Mouse (Mus musculus) myocyte (in vitro differentiated cells): ENCODE measurements around the gene 4930467E23Rik. TPM values are rescaled to one million over a fixed set of nuclear protein-coding genes. Genes with fewer than 3 reads are reported as not detected.
"Not testable (repeated sequence)": the region's sequence is repeated elsewhere in the genome, so short reads cannot be mapped to it uniquely, and the experiment has no call there.

Source experiments
- H3K27me3 ChIP-seq: one replicate; pipeline ENCODE4 v1.6.1; 2011; ENCODE audit not compliant: control insufficient read depth, insufficient read depth, insufficient read length
- H3K36me3 ChIP-seq: one replicate; pipeline ENCODE4 v1.6.1; 2011; ENCODE audit not compliant: control insufficient read depth, insufficient read depth
- H3K4me2 ChIP-seq: one replicate; pipeline ENCODE4 v1.6.1; 2011; ENCODE audit warnings: low read depth, control low read depth
- H3K4me3 ChIP-seq: one replicate; pipeline ENCODE4 v1.5.1; 2011; ENCODE audit warnings: mild to moderate bottlenecking, control low read depth, moderate library complexity
- H3K79me2 ChIP-seq: one replicate; pipeline ENCODE4 v1.6.1; 2011; ENCODE audit not compliant: control insufficient read depth, insufficient read depth
- H3ac ChIP-seq: one replicate; pipeline ENCODE4 v1.6.1; 2011; ENCODE audit not compliant: control insufficient read depth, insufficient read length
- E2F4 ChIP-seq: IDR thresholded peaks from one replicate; pipeline ENCODE4 v1.6.1; 2011; ENCODE audit warnings: mild to moderate bottlenecking, control low read depth, moderate library complexity; ENCODE audit not compliant: insufficient read depth
- MAX ChIP-seq: IDR thresholded peaks from one replicate; pipeline ENCODE4 v1.6.1; 2011; ENCODE audit warnings: low read depth, mild to moderate bottlenecking, control low read depth
- POLR2A ChIP-seq: IDR thresholded peaks from one replicate; pipeline ENCODE4 v1.6.1; 2011; ENCODE audit warnings: low read depth, mild to moderate bottlenecking, control low read depth, moderate library complexity; ENCODE audit not compliant: insufficient read length
- POLR2AphosphoS2 ChIP-seq: IDR thresholded peaks from one replicate; pipeline ENCODE4 v1.6.1; 2011; ENCODE audit warnings: low read depth, control low read depth; ENCODE audit not compliant: insufficient read length
- polyA plus RNA-seq: library from polyadenylated mRNA; unstranded; fragments of >200 nt; fragmentation: generic; extraction: Trizol; gene quantifications from one replicate; pipeline ENCODE4 v1.2.1, GENCODE M21; 2012; ENCODE audit warnings: missing spikeins

4930467E23Rik gene
- polyA plus RNA-seq, 1 experiment: not detected

DNA sequence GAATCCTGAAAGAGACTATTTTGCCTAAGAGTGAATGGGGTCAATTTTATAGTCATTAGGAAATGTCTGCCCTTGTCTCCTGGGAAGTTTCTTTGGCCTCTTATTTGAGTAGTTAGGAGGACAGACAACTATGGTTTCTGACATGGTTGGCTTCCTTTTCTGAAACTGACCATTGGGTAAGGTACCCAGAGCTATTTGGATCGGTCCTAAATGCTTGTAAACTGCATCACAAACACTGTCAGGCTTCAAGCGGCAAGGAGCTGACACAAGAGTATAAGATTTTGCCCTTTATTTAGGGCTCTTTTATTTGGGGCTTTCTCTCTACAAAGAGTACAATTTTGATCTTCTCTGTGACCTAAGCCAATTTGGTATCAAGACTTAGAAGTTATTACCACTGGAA, 48.1 kb downstream of the 4930467E23Rik start:
- H3ac ChIP-seq, H3K27me3 ChIP-seq, H3K36me3 ChIP-seq, H3K4me3 ChIP-seq, H3K4me2 ChIP-seq, H3K79me2 ChIP-seq: not testable (repeated sequence)

DNA sequence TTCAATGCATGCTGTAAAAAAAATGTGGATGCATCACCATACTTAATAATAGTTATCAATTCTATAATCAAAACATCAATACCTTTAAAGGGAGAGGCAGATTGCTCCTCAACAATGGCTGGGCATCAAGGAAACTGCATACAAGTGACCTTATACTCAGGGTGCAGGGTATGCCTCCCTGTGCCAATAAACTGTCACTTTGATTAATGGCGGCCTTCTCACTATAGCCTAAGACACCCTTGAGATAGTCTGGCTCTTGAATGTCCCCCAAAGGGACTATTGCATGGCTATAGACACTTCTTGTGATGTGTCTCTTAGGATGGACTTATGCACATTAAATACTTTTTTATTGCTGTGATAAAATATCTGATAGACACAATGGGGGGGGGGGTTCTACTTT, 48.8 kb downstream of the 4930467E23Rik start:
- H3K36me3 ChIP-seq, H3ac ChIP-seq, H3K4me3 ChIP-seq, H3K27me3 ChIP-seq, H3K4me2 ChIP-seq, H3K79me2 ChIP-seq: not testable (repeated sequence)

DNA sequence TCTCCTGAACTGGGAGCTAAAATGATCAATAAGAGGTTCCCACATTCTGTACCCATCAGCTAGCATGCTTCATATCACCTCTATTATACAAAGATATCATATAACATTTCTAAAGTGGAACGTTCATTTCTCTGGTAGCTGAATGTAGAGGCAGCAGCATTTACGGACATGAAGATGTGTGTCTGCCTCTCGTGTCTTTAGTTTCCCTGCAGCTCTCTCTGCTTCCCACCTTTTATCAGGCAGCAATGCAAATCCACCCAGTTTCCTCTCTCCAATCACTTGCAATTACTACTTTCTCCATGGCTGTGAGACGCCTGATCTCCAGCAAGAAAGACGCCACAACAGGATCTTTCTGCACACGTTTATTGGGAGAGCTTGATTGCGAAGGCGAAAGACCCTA, 49.5 kb downstream of the 4930467E23Rik start:
- H3K4me3 ChIP-seq, H3K4me2 ChIP-seq, H3K27me3 ChIP-seq, H3ac ChIP-seq, H3K79me2 ChIP-seq, H3K36me3 ChIP-seq: not testable (repeated sequence)

DNA sequence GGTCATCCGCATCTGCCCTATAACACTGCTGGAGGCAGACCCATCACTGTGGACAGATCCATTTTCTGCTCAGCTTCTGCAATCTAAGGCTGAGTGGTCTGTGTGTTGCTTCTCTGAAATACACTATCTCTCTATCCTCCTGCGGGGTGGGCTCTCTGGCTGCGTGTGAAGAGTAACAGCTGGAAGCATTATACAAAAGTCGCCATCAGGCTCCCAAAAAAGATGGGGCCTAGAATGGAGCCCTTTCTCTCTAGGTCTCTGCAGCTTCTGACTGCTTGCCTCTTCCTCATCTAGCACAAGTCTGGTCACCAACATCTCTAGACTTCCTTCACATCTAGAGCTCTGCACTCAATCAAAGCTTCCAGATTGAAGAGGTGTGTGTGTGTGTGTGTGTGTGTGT, 50.8 kb downstream of the 4930467E23Rik start:
- H3K4me2 ChIP-seq, H3K4me3 ChIP-seq, H3K36me3 ChIP-seq, H3K27me3 ChIP-seq, H3ac ChIP-seq, H3K79me2 ChIP-seq: not testable (repeated sequence)

DNA sequence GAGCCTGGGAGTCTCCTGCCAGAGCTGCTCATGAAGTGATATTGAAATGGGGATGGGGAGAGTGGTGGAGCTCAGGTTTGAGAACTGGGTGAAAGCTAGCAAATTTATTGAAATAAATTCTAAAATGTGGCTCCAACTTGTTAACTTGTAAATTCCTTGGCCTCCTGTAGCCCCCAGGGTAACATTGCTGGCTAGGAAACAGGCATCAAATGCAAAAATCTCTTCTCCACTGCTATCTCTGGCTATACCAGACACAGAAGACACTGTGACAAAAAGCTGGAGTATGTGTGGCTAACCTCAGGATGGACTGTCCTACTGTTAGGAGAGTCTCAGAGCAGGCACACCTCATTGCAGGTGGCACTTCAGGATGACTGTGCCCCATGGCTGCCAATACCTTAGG, 51.3 kb downstream of the 4930467E23Rik start:
- not testable (repeated sequence) for H3K4me2 ChIP-seq, H3K4me3 ChIP-seq, H3K36me3 ChIP-seq

DNA sequence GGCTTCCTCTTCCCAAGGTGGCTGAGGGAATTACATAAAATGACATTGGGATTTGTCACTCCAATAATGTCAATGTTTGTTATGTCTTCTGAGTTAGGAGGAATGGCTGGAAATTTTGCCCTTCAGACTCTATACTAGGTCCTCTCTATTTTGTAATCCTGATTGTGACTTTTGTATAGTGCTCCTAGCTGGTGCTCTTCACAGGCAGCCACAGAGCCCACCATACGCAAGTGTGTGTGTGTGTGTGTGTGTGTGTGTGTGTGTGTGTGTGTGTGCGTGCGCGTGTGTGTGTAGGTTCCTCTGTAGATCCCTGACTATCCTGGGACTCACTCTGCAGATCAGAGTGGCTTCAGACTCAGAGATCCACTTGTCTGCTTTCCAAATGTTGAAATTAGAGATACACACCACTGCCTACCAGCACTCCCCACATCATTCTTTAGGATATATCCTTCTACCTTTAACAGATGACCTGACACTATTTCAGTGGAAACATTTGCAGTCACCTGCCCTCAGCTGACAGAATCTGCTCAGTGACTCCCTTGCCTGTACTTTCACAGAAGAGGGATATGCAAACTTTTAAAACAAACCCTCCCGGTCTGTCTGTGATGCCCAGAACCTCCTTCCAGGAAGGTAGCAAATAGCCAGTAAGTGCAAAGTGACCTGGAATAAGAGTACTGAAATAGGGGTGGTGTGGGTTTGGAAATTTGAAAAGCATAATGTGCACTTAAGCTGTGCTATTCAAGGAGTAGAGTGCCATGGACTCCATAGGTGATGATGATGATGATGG, 52.1 kb downstream of the 4930467E23Rik start:
- H3K36me3 ChIP-seq, H3K79me2 ChIP-seq, H3ac ChIP-seq, H3K4me2 ChIP-seq, H3K27me3 ChIP-seq, H3K4me3 ChIP-seq: not testable (repeated sequence)

More for the DNA sequence above, 51.3 kb downstream of the 4930467E23Rik start:
- not testable (repeated sequence) for H3ac ChIP-seq, H3K79me2 ChIP-seq, H3K27me3 ChIP-seq

DNA sequence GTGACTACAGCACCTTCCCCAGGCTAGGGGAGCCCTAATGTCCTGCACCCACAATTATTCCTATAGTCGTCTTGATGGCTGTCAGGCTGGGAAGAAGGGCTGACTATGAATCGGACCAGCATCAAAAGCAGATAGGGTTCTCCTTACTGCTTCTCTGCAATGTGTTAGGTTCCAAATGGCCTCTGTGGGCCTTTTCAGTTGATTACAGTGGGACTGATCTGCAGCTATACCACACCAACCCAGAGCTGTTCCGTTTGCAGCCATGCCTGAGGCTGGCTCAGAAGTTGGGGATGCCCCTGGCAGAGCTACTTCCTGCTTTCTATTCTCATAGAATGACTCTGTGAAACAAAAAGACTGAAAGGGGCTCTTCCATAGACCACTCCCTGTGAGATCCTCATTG, 53.4 kb downstream of the 4930467E23Rik start:
- H3K27me3 ChIP-seq, H3K79me2 ChIP-seq, H3K4me3 ChIP-seq, H3K36me3 ChIP-seq, H3K4me2 ChIP-seq, H3ac ChIP-seq: not testable (repeated sequence)

DNA sequence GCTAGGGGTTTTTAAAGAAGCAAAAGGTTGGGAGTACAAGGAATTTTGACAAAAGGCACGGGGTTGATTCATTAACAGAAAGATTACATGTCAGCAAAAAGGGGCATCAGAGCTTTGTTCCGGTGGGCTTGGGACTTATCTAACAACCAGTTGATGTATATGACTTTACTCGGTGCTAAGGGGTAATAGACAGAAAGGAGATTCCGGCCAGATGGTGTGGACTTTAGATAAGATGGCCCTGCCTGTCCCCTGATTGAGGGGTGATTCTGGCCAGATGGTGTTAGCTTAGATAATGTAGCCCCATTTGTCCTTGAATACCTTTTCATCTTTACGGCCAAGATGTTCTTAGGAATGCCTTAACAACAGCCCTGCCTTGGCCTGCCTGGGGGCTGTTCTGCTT, 54.5 kb downstream of the 4930467E23Rik start:
- not testable (repeated sequence) for H3K79me2 ChIP-seq, H3K36me3 ChIP-seq, H3ac ChIP-seq, H3K4me2 ChIP-seq, H3K27me3 ChIP-seq
- H3K4me3 ChIP-seq: peak overlapping the region; percentile 52

DNA sequence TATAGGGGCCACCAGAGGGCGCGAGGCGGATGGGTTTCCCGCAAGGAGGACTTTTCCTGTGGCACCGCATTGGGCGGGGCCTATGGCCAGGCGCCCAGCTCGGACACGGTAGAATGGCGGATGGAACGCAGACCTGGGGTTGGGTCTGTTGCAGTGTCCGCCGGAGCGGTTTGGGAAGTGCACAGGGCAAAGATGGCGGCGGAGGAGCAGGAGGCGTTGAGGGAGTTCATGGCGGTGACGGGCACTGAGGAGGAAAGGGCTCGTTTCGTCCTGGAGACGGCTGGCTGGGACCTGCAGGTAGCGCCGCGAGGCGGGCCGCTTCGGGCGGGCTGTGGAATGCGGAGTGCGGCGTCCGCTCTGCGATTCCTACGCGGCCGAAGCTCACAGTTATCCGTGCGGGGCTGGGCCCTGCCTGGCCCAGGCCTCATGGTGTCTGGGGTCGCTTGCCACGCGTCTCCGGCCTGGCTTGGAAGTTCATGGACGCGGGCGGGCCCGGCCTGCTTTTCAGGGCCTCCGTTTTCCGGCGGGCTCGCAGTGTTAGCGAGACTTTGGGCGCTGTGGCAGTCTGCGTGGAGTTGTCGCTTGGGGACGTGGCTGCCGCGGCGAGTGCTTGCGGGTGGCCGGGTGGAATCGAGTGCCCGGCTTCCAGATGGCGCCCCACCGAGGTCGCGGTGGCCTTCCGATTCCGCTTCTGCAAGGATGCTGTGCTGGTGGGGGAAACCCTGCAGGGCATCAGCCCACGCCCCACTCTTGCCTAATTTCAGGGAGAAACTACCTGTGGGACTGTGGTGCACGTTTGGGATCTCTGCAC, 55.4 kb downstream of the 4930467E23Rik start:
- Histone ChIP-seq H3ac (peak overlapping the region; percentile 37), H3K4me2 (peak overlapping the region; percentile 42), H3K4me3 (peak overlapping the region; percentile 52)
- H3K79me2 ChIP-seq, H3K27me3 ChIP-seq, H3K36me3 ChIP-seq: not testable (repeated sequence)
- TF ChIP-seq MAX (peak; percentile 39), E2F4 (peak; percentile 10), POLR2AphosphoS2 (peak; percentile 62), POLR2A (peak; percentile 55)

DNA sequence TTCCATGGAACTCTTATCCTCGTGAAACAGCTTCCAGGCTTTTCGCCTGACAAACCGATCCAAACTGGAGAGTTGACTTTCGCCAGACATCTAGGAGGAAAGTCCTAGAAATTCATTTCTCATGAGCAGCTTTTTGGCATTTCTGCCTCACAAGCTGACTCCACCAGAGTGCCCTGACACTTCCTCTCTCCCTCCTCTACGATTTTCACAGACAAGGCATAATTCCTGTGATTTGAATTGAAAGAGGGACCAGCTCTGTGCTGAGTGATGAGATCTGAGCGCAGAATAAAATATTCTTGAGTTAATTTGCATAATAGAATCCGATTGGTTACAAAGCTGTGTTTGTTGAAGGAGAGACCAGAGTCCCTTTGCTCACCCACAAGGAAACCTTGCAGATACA, 63.3 kb downstream of the 4930467E23Rik start:
- H3K36me3 ChIP-seq, H3ac ChIP-seq, H3K27me3 ChIP-seq, H3K4me3 ChIP-seq, H3K79me2 ChIP-seq, H3K4me2 ChIP-seq: not testable (repeated sequence)
